Mouse (Mus musculus) thymus, adult 2 months (tissue): ENCODE data around the gene Ntn3.

Experiments
- CTCF ChIP-seq: fragments of 200-500 bp; IDR thresholded peaks from 2 replicates; pipeline ENCODE4 v1.5.1; 2012; ENCODE audit warnings: mild to moderate bottlenecking, control low read depth, low read length, moderate library complexity, borderline replicate concordance; ENCODE audit not compliant: control insufficient read depth, poor library complexity, insufficient read depth; ENCODE audit errors: extremely low read depth
- POLR2A ChIP-seq: fragments of 200-500 bp; IDR thresholded peaks from 2 replicates; pipeline ENCODE4 v1.6.1; 2012; ENCODE audit warnings: mild to moderate bottlenecking, low read length, control low read depth, moderate library complexity; ENCODE audit not compliant: control insufficient read depth, poor library complexity, insufficient read depth; ENCODE audit errors: extremely low read depth

GRCm38 (mm10) chr17:24223513-24223912 lies 14.2 kb upstream of the Ntn3 start:
- TF ChIP-seq POLR2A (no peak), CTCF (no peak)
